8 mouse cellular contexts compared by ENCODE assay signal in the genomic region with DNA sequence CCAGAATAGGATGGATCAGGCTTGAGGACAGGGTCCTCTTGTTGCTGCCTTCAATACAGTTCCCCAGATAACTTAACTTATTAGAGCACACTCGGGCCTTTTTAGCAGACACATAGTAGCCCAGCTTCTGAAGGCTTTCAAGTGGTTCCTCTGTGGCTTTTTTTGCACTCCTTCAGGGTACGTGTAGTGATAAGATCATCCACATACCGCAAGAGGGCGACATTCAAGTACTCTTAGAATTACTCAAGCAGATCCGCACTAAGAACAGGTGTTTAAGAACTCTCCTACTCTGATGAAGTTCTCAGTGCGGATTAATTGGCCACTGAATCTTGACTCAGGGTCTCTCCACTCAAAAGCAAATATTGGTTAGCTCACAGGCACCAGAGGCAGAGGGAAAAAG. TPM values are rescaled to one million over a fixed set of nuclear protein-coding genes. Genes with fewer than 3 reads are reported as not detected.
A peak's percentile ranks its signal among the peaks of the same experiment; 100 is the strongest.
DNase-seq lines count a peak whose midpoint lies in the region; ATAC-seq and TF ChIP-seq lines count a peak whose summit lies in the region.

No protein-coding gene starts in this region.

- DNase-seq in cerebellum, postnatal 10 days = peak; percentile 47 to 62
- no peak for DNase-seq in cerebellum, adult 18-20 months
- no peak for DNase-seq in midbrain, postnatal 0 days (ENCODE audit: low spot score)
- DNase-seq in midbrain, embryonic 10.5 days (ENCODE audit: low spot score) = no peak
- peak; percentile 84 for DNase-seq in lung, postnatal 36 days
- DNase-seq in neural tube, embryonic 10.5 days (ENCODE audit: extremely low spot score, low spot score) = no peak
- DNase-seq in frontal cortex, postnatal 10 days (ENCODE audit: low spot score in 2 of 2) = no peak
- DNase-seq in cerebellum, adult 11 months = no peak

- no peaks in the 10 kb centered on the region for H3K4me1 ChIP-seq in midbrain, postnatal 0 days (ENCODE audit: insufficient read depth, low read length)
- H3K4me1 ChIP-seq in midbrain, embryonic 10.5 days = no peaks in the 10 kb centered on the region

- H3K36me3 ChIP-seq in midbrain, postnatal 0 days (ENCODE audit: insufficient read depth, low read length) = no peaks in the 10 kb centered on the region
- H3K36me3 ChIP-seq in midbrain, embryonic 10.5 days = no peaks in the 10 kb centered on the region

- WGBS in midbrain, postnatal 0 days = 52% methylated on average over 6 of the region's 6 CpGs
- 61% methylated on average over 6 of the region's 6 CpGs for WGBS in midbrain, embryonic 10.5 days

- H3K9ac ChIP-seq in midbrain, postnatal 0 days (replicated peaks; ENCODE audit: low read length, poor library complexity, severe bottlenecking) = no peak overlapping the region

- H3K4me2 ChIP-seq in midbrain, postnatal 0 days (ENCODE audit: low read depth, low read length, poor library complexity, severe bottlenecking) = no peak overlapping the region

- H3K9me3 ChIP-seq in midbrain, postnatal 0 days (ENCODE audit: low read length) = no peaks in the 10 kb centered on the region
- H3K9me3 ChIP-seq in midbrain, embryonic 10.5 days (replicated peaks) = no peaks in the 10 kb centered on the region

- no peak for ATAC-seq in midbrain, postnatal 0 days (ENCODE audit: low FRiP score)

- no peaks in the 10 kb centered on the region for H3K27me3 ChIP-seq in midbrain, postnatal 0 days (ENCODE audit: insufficient read depth, low read length)
- H3K27me3 ChIP-seq in midbrain, embryonic 10.5 days (ENCODE audit: low read depth, poor library complexity, severe bottlenecking) = no peaks in the 10 kb centered on the region

- no peak overlapping the region for H3K4me3 ChIP-seq in midbrain, postnatal 0 days (ENCODE audit: low read depth, low read length)
- H3K4me3 ChIP-seq in midbrain, embryonic 10.5 days = no peak overlapping the region

- peak; percentile 13; the same call in 1 of the 2 replicates for TF ChIP-seq CTCF in midbrain, postnatal 0 days (IDR thresholded peaks at IDR 0.05)

- no peak overlapping the region for H3K27ac ChIP-seq in midbrain, postnatal 0 days (ENCODE audit: low read depth, low read length)
- H3K27ac ChIP-seq in midbrain, embryonic 10.5 days (replicated peaks) = no peak overlapping the region

RNA-seq across cellular contexts. Expression of a gene that starts 11.8 kb away (rescaled TPM):
- not detected in 2 replicates for total RNA-seq in midbrain, postnatal 0 days (2014; rRNA removed)
- polyA plus RNA-seq in midbrain, postnatal 0 days (2015; fragmentation: Nextera tagmentation; extraction: Ambion mirVana) = not detected in 2 replicates
- not detected in 2 replicates for polyA plus RNA-seq in midbrain, embryonic 10.5 days (2016; fragmentation: Nextera tagmentation; extraction: Ambion mirVana)

RNA-seq across cellular contexts. Expression of a gene that starts 27.2 kb away (rescaled TPM):
- total RNA-seq in midbrain, postnatal 0 days (2014; rRNA removed) = 0.16 TPM in 1 of 2 replicates, not detected in the other
- 1.7 and 2.3 TPM in 2 replicates for polyA plus RNA-seq in midbrain, postnatal 0 days (2015; fragmentation: Nextera tagmentation; extraction: Ambion mirVana)
- not detected in 2 replicates for polyA plus RNA-seq in midbrain, embryonic 10.5 days (2016; fragmentation: Nextera tagmentation; extraction: Ambion mirVana)

RNA-seq across cellular contexts. Expression of a gene that starts 37.6 kb away (rescaled TPM):
- total RNA-seq in midbrain, postnatal 0 days (2014; rRNA removed) = not detected in 2 replicates
- not detected in 2 replicates for polyA plus RNA-seq in midbrain, postnatal 0 days (2015; fragmentation: Nextera tagmentation; extraction: Ambion mirVana)
- not detected in 2 replicates for polyA plus RNA-seq in midbrain, embryonic 10.5 days (2016; fragmentation: Nextera tagmentation; extraction: Ambion mirVana)

RNA-seq across cellular contexts. Expression of a gene that starts 49.0 kb away (rescaled TPM):
- total RNA-seq in midbrain, postnatal 0 days (2014; rRNA removed) = not detected in 2 replicates
- not detected in 2 replicates for polyA plus RNA-seq in midbrain, postnatal 0 days (2015; fragmentation: Nextera tagmentation; extraction: Ambion mirVana)
- not detected in 2 replicates for polyA plus RNA-seq in midbrain, embryonic 10.5 days (2016; fragmentation: Nextera tagmentation; extraction: Ambion mirVana)

Comparison
In these comparisons a context has a peak if more than half of its experiments do, and no peak if none do; other contexts are left out.
1. DNase-seq: peak in cerebellum, postnatal 10 days (2 of 2) and lung, postnatal 36 days (single experiment); none in cerebellum, adult 18-20 months (0 of 2), midbrain, postnatal 0 days (single experiment), midbrain, embryonic 10.5 days (single experiment), neural tube, embryonic 10.5 days (single experiment), frontal cortex, postnatal 10 days (0 of 2) and cerebellum, adult 11 months (single experiment).